In genomic region chr6:98984626-98985025, GRCm38 (mm10) we compare ENCODE assay signal across 15 mouse cellular contexts.
"Had no signal": no experiment of that assay in that cellular context is flagged by ENCODE, and none has a peak within 500 bp of the region (broad histone marks: within the 10 kb centered on the region; RNA-seq: fewer than 3 reads in every experiment).

No protein-coding gene starts in this region.

- DNase-seq: heart, postnatal 14 days; heart, postnatal 36 days; heart, postnatal 4 days; kidney, adult 11 months; kidney, adult 18-20 months; kidney, adult 2 months; kidney, adult 8-10 months; kidney, adult 9 months; kidney, postnatal 10 days; kidney, postnatal 14 days; kidney, postnatal 25 days; kidney, postnatal 36 days; kidney, postnatal 4 days; layer of hippocampus, adult 9-11 months; layer of hippocampus, postnatal 36 days had no signal
